Mouse (Mus musculus): ENCODE data around the gene Zfp652. TPM values are rescaled to one million over a fixed set of nuclear protein-coding genes. Genes with fewer than 3 reads are reported as not detected.
"Not testable (repeated sequence)": the region's sequence is repeated elsewhere in the genome, so short reads cannot be mapped to it uniquely, and the experiment has no call there.

Zfp652 gene
- polyA plus RNA-seq, 1 experiment, result 93.0 TPM

DNA sequence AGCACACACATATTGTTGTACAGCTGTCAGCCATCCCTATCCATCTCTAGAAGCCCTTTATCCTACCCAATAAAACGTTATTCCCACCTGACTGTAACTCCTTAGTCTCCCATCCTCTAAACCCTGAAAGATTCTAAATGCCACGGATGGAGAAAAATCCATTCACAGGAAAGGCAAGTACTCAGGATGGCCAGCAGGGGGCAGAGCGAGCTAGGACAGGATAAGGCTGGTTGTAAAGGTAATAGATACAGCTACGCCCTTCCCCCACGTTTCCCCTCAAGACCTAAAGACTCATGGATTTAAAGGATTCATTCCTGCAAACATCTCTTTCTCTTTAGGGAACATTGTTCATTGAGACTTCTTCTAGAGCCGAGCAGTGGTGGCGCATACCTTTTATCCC is 163.8 kb downstream of the Zfp652 start:
- Histone ChIP-seq H3K27ac (ENCODE audit: insufficient read depth, low read depth, low read length) (no peak overlapping the region), H3K4me1 (ENCODE audit: control insufficient read depth, insufficient read depth, low read length) (no peaks in the 10 kb centered on the region), H3K4me3 (ENCODE audit: insufficient read depth, low read depth, low read length) (no peak overlapping the region)
- TF ChIP-seq CTCF (IDR thresholded peaks at IDR 0.05; ENCODE audit: insufficient read depth, low read depth, low read length) (no peak), POLR2A (IDR thresholded peaks at IDR 0.05; ENCODE audit: insufficient read depth, low read depth, low read length) (no peak)
- WGBS, result 25% methylated on average over 7 of the region's 7 CpGs

DNA sequence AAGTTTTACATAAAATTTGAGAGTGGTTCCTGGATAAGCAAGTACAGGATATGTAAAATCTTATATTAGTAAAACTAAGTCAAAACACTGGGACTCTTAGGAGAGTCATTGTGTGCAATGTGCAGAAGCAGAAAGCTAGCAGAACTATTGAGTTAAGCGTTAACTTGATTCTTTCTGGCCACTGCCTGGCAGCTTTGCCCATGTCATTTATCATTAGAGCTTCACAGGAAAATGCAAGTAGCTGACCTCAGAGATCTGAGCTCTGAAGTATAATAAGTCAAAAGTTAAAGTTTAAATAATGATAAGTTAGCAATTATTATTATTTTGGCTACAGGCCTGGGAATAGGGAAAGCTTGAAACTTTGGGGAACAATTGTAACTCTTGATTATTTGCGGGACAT is 167.4 kb downstream of the Zfp652 start:
- WGBS, result 77% methylated on average over 2 of the region's 2 CpGs
- H3K27ac ChIP-seq (ENCODE audit: insufficient read depth, low read depth, low read length); H3K4me1 ChIP-seq (ENCODE audit: control insufficient read depth, insufficient read depth, low read length); H3K4me3 ChIP-seq (ENCODE audit: insufficient read depth, low read depth, low read length): not testable (repeated sequence)

Other genes with a start within 250 kb of the Zfp652 start
- gene Nxph3, start 198.1 kb upstream of the Zfp652 start, polyA plus RNA-seq (2012; ENCODE audit: insufficient read depth, insufficient read length, low replicate concordance, missing spikeins), result not detected in 2 replicates
- not detected in 2 replicates for gene Ngfr, start 124.9 kb upstream of the Zfp652 start, polyA plus RNA-seq (2012; ENCODE audit: insufficient read depth, insufficient read length, low replicate concordance, missing spikeins)
- gene Phb, start 45.7 kb upstream of the Zfp652 start, polyA plus RNA-seq (2012; ENCODE audit: insufficient read depth, insufficient read length, low replicate concordance, missing spikeins), result not detected in 2 replicates
- not detected in 2 replicates for gene B130006D01Rik, start 10.9 kb downstream of the Zfp652 start, polyA plus RNA-seq (2012; ENCODE audit: insufficient read depth, insufficient read length, low replicate concordance, missing spikeins)
- gene Phospho1, start 111.8 kb downstream of the Zfp652 start, polyA plus RNA-seq (2012; ENCODE audit: insufficient read depth, insufficient read length, low replicate concordance, missing spikeins), result not detected in 2 replicates
- gene Gngt2, start 124.5 kb downstream of the Zfp652 start, polyA plus RNA-seq (2012; ENCODE audit: insufficient read depth, insufficient read length, low replicate concordance, missing spikeins), result not detected in 2 replicates
- gene Abi3, start 129.8 kb downstream of the Zfp652 start, polyA plus RNA-seq (2012; ENCODE audit: insufficient read depth, insufficient read length, low replicate concordance, missing spikeins), result not detected in 2 replicates
- not detected in 2 replicates for gene B4galnt2, start 202.2 kb downstream of the Zfp652 start, polyA plus RNA-seq (2012; ENCODE audit: insufficient read depth, insufficient read length, low replicate concordance, missing spikeins)